ENCODE assay signal across 20 mouse cellular contexts in genomic region chr14:103007737-103008136, GRCm38 (mm10). TPM values are rescaled to one million over a fixed set of nuclear protein-coding genes. Genes with fewer than 3 reads are reported as not detected.
DNase-seq lines count a peak whose midpoint lies in the region; ATAC-seq and TF ChIP-seq lines count a peak whose summit lies in the region.
"Had no signal": no experiment of that assay in that cellular context is flagged by ENCODE, and none has a peak within 500 bp of the region (broad histone marks: within the 10 kb centered on the region; RNA-seq: fewer than 3 reads in every experiment).

No protein-coding gene starts in this region.

- DNase-seq in embryonic facial prominence, embryonic 11.5 days (ENCODE audit: low spot score) = no peak
- DNase-seq in embryonic facial prominence, embryonic 10.5 days (ENCODE audit: low spot score) = no peak
- peak; percentile 13 for DNase-seq in lung, postnatal 10 days
- no peak for DNase-seq in thymus, postnatal 36 days
- no peak for DNase-seq in testis, postnatal 10 days (ENCODE audit: low spot score)
- DNase-seq: cerebellum, postnatal 14 days; heart, postnatal 36 days; kidney, adult 18-20 months; kidney, postnatal 14 days; layer of hippocampus, adult 9-11 months; thymus, postnatal 14 days had no signal

- WGBS in embryonic facial prominence, embryonic 11.5 days = 87% methylated on average over 4 of the region's 4 CpGs
- 88% methylated on average over 4 of the region's 4 CpGs for whole genome bisulfite sequencing in embryonic facial prominence, embryonic 10.5 days

- TF ChIP-seq POLR2A in bone marrow macrophage, adult 2 months (IDR thresholded peaks at IDR 0.05; ENCODE audit: borderline replicate concordance, low read depth, low read length) = no peak

- H3K4me1 ChIP-seq in embryonic facial prominence, embryonic 11.5 days (ENCODE audit: control insufficient read depth, insufficient read depth, low read length) = no peaks in the 10 kb centered on the region
- H3K4me1 ChIP-seq in embryonic facial prominence, embryonic 10.5 days = no peaks in the 10 kb centered on the region
- H3K4me1 ChIP-seq in bone marrow macrophage, adult 2 months (ENCODE audit: control insufficient read depth, insufficient read depth, low read length) = peaks cover 32% of the 10 kb centered on the region
- H3K4me1 ChIP-seq: heart, embryonic 13.5 days; limb, embryonic 12.5 days; midbrain, embryonic 13.5 days had no signal

- no peak overlapping the region for H3K4me2 ChIP-seq in embryonic facial prominence, embryonic 11.5 days (ENCODE audit: low read depth, low read length)
- H3K4me2 ChIP-seq: heart, embryonic 13.5 days; limb, embryonic 12.5 days; midbrain, embryonic 13.5 days had no signal

- no peak for TF ChIP-seq CTCF in bone marrow macrophage, adult 2 months (IDR thresholded peaks at IDR 0.05; ENCODE audit: low read depth, low read length)

- ATAC-seq in embryonic facial prominence, embryonic 11.5 days (replicated peaks; ENCODE audit: insufficient number of reproducible peaks, low FRiP score, low TSS enrichment, low read depth) = 0 out of 2 replicates have a peak, but pooled peaks have one; percentile 9
- peak; percentile 79 for ATAC-seq in monocyte, adult 5-6 weeks (replicated peaks; ENCODE audit: insufficient number of reproducible peaks, low FRiP score, low TSS enrichment, poor library complexity, severe bottlenecking)
- ATAC-seq: forebrain, embryonic 14.5 days; midbrain, embryonic 13.5 days had no signal

- H3K9me3 ChIP-seq in embryonic facial prominence, embryonic 11.5 days (replicated peaks; ENCODE audit: control insufficient read depth, low read length) = no peaks in the 10 kb centered on the region
- no peaks in the 10 kb centered on the region for H3K9me3 ChIP-seq in embryonic facial prominence, embryonic 10.5 days
- H3K9me3 ChIP-seq: heart, embryonic 13.5 days; midbrain, embryonic 13.5 days had no signal

- no peak overlapping the region for H3K4me3 ChIP-seq in embryonic facial prominence, embryonic 11.5 days (ENCODE audit: low read depth, low read length)
- H3K4me3 ChIP-seq in embryonic facial prominence, embryonic 10.5 days = no peak overlapping the region
- no peak overlapping the region for H3K4me3 ChIP-seq in bone marrow macrophage, adult 2 months (ENCODE audit: insufficient read depth, low read length)
- H3K4me3 ChIP-seq: erythroblast, embryonic 14.5 days; heart, embryonic 13.5 days; limb, embryonic 12.5 days; midbrain, embryonic 13.5 days had no signal

- H3K36me3 ChIP-seq in embryonic facial prominence, embryonic 11.5 days (replicated peaks; ENCODE audit: control insufficient read depth, insufficient read depth, low read depth, low read length) = no peaks in the 10 kb centered on the region
- H3K36me3 ChIP-seq in embryonic facial prominence, embryonic 10.5 days (replicated peaks) = no peaks in the 10 kb centered on the region
- H3K36me3 ChIP-seq: heart, embryonic 13.5 days; limb, embryonic 12.5 days; midbrain, embryonic 13.5 days had no signal

- H3K9ac ChIP-seq in embryonic facial prominence, embryonic 11.5 days (replicated peaks; ENCODE audit: low read length) = no peak overlapping the region
- H3K9ac ChIP-seq: heart, embryonic 13.5 days; limb, embryonic 12.5 days; midbrain, embryonic 13.5 days had no signal

- no peaks in the 10 kb centered on the region for H3K27me3 ChIP-seq in embryonic facial prominence, embryonic 11.5 days (ENCODE audit: control insufficient read depth, insufficient read depth, low read length)
- H3K27me3 ChIP-seq in embryonic facial prominence, embryonic 10.5 days (replicated peaks; ENCODE audit: low read depth, poor library complexity, severe bottlenecking) = no peaks in the 10 kb centered on the region
- H3K27me3 ChIP-seq: heart, embryonic 13.5 days; limb, embryonic 12.5 days; midbrain, embryonic 13.5 days had no signal

- no peak overlapping the region for H3K27ac ChIP-seq in embryonic facial prominence, embryonic 11.5 days (replicated peaks; ENCODE audit: low read depth, low read length)
- H3K27ac ChIP-seq in embryonic facial prominence, embryonic 10.5 days (replicated peaks) = no peak overlapping the region
- H3K27ac ChIP-seq in bone marrow macrophage, adult 2 months (ENCODE audit: insufficient read depth, low read depth, low read length) = peak overlapping the region; percentile 41
- H3K27ac ChIP-seq: heart, embryonic 13.5 days; limb, embryonic 12.5 days; midbrain, embryonic 13.5 days had no signal

RNA-seq across cellular contexts. Expression of gene Kctd12, which starts 25.3 kb away (rescaled TPM):
- 35.9 and 43.7 TPM in 2 replicates for polyA plus RNA-seq in embryonic facial prominence, embryonic 11.5 days (2014; fragmentation: Nextera tagmentation; extraction: Ambion mirVana)
- polyA plus RNA-seq in embryonic facial prominence, embryonic 10.5 days (2016; fragmentation: Nextera tagmentation; extraction: Ambion mirVana) = 6.2 and 8.8 TPM in 2 replicates
- 131 TPM in 2 replicates for polyA plus RNA-seq in bone marrow macrophage, adult 2 months (2012; ENCODE audit: insufficient read depth, insufficient read length, missing spikeins)
- total RNA-seq in monocyte, adult 5-6 weeks (2017) = 144 to 172 TPM (median 153 TPM) in 3 replicates

RNA-seq across cellular contexts. Expression of gene Acod1, which starts 39.0 kb away (rescaled TPM):
- not detected in 2 replicates for polyA plus RNA-seq in embryonic facial prominence, embryonic 11.5 days (2014; fragmentation: Nextera tagmentation; extraction: Ambion mirVana)
- not detected in 2 replicates for polyA plus RNA-seq in embryonic facial prominence, embryonic 10.5 days (2016; fragmentation: Nextera tagmentation; extraction: Ambion mirVana)
- polyA plus RNA-seq in bone marrow macrophage, adult 2 months (2012; ENCODE audit: insufficient read depth, insufficient read length, missing spikeins) = 1.6 and 1.9 TPM in 2 replicates
- total RNA-seq in monocyte, adult 5-6 weeks (2017) = 3.1 to 10.1 TPM (median 3.6 TPM) in 3 replicates
- total RNA-seq: adrenal gland, postnatal 36 days; heart, postnatal 36 days had no signal
- polyA plus RNA-seq: erythroblast, embryonic 14.5 days; forebrain, embryonic 14.5 days; heart, embryonic 13.5 days; limb, embryonic 12.5 days; lung, embryonic 16.5 days; midbrain, embryonic 13.5 days had no signal
